Mouse (Mus musculus): Measurements from ENCODE around the gene Rps6ka3. TPM values are rescaled to one million over a fixed set of nuclear protein-coding genes. Genes with fewer than 3 reads are reported as not detected.

The Rps6ka3 gene
- polyA plus RNA-seq, 2 experiments, result 2.1 to 5.3 TPM

GRCm38 (mm10) chrX:159414130-159414828 lies 204.2 kb downstream of the Rps6ka3 start, which contains the start of gene Map7d2:
TSS of gene Map7d2 (plus strand) at chrX:159414572.
- no peaks in the 10 kb centered on the region for H3K36me3 ChIP-seq (replicated peaks; ENCODE audit: control insufficient read depth, insufficient read depth, low read depth)
- peaks cover 34% of the 10 kb centered on the region for H3K27me3 ChIP-seq (ENCODE audit: control insufficient read depth, insufficient read depth, low read length)
- peak; percentile 31; the same call in 1 of the 2 replicates for ATAC-seq (ENCODE audit: insufficient read depth)
- no peaks in the 10 kb centered on the region for H3K9me3 ChIP-seq (ENCODE audit: control insufficient read depth, low read length)
- no peak for DNase-seq (ENCODE audit: low read depth in 3 of 3, low spot score in 3 of 3)
- peak within 1 kb of the TSS; percentile 27 to 48 for H3K4me3 ChIP-seq (ENCODE audit: insufficient read depth in 1 of 2, low read depth in 2 of 2, low read length in 2 of 2)
- no peak within 1 kb of the TSS for H3K27ac ChIP-seq
- no peak within 1 kb of the TSS for H3K9ac ChIP-seq (replicated peaks)
- H3K4me1 ChIP-seq (replicated peaks; ENCODE audit: control insufficient read depth in 2 of 2, insufficient read depth in 2 of 2, low read length in 1 of 2), result no peaks in the 10 kb centered on the region
- 12% methylated on average over 34 of the region's 83 CpGs for WGBS (ENCODE audit: insufficient replicate concordance)
- peak within 1 kb of the TSS; percentile 65 for H3K4me2 ChIP-seq (ENCODE audit: low read depth)
- TF ChIP-seq EP300 (IDR thresholded peaks at IDR 0.05; ENCODE audit: low read depth) (no peak), CTCF (IDR thresholded peaks at IDR 0.05; ENCODE audit: low read depth) (no peak)

- TF ChIP-seq EP300 (IDR thresholded peaks at IDR 0.05; ENCODE audit: low read depth), result no peak
- TF ChIP-seq CTCF (IDR thresholded peaks at IDR 0.05; ENCODE audit: low read depth), result no peak
- Histone ChIP-seq H3K27ac (no peak overlapping the region), H3K36me3 (replicated peaks; ENCODE audit: control insufficient read depth, insufficient read depth, low read depth) (no peaks in the 10 kb centered on the region), H3K27me3 (ENCODE audit: control insufficient read depth, insufficient read depth, low read length) (peaks cover 34% of the 10 kb centered on the region), H3K9ac (replicated peaks) (no peak overlapping the region), H3K4me2 (ENCODE audit: low read depth) (peak overlapping the region; percentile 65), H3K4me3 (ENCODE audit: insufficient read depth in 1 of 2, low read depth in 2 of 2, low read length in 2 of 2) (peak overlapping the region; percentile 17 to 48), H3K4me1 (replicated peaks; ENCODE audit: control insufficient read depth in 2 of 2, insufficient read depth in 2 of 2, low read length in 1 of 2) (no peaks in the 10 kb centered on the region), H3K9me3 (ENCODE audit: control insufficient read depth, low read length) (no peaks in the 10 kb centered on the region)
- DNase-seq (ENCODE audit: low read depth in 3 of 3, low spot score in 3 of 3), result no peak
- WGBS (ENCODE audit: insufficient replicate concordance), result 15% methylated on average over 60 of the region's 65 CpGs
- ATAC-seq (ENCODE audit: insufficient read depth), result no peak
Measured at GRCm38 (mm10) chrX:159414829-159415673, 204.9 kb downstream of the Rps6ka3 start.

Other genes with a start within 250 kb of the Rps6ka3 start
- gene Eif1ax, start 161.9 kb downstream of the Rps6ka3 start, polyA plus RNA-seq (2012; rRNA removed), result 6.4 and 66.9 TPM in 2 replicates
- 74.5 and 75.5 TPM in 2 replicates for gene Eif1ax, start 161.9 kb downstream of the Rps6ka3 start, polyA plus RNA-seq (2014; fragmentation: Nextera tagmentation; extraction: Ambion mirVana)
- gene Map7d2, start 204.3 kb downstream of the Rps6ka3 start, polyA plus RNA-seq (2012; rRNA removed), result 0.02 TPM in 1 of 2 replicates, not detected in the other
- gene Map7d2, start 204.3 kb downstream of the Rps6ka3 start, polyA plus RNA-seq (2014; fragmentation: Nextera tagmentation; extraction: Ambion mirVana), result not detected in 2 replicates